Mouse (Mus musculus) regulatory T cell (primary cell): ENCODE measurements at regions not wholly inside any gene's neighbourhood (a gene's known extent, or its start where the extent isn't known, plus 50 kb on each side); places are given as distances from the start of the nearest gene placed in this dataset.

ENCODE experiments used
- in situ Hi-C: fragments of 300-600 bp; cut with MboI, MseI; formaldehyde crosslinking; loops from one replicate; pipeline ENCODE4 v1.15.1; 2025; ENCODE audit warnings: high pct_unique_total_duplicates

DNA sequence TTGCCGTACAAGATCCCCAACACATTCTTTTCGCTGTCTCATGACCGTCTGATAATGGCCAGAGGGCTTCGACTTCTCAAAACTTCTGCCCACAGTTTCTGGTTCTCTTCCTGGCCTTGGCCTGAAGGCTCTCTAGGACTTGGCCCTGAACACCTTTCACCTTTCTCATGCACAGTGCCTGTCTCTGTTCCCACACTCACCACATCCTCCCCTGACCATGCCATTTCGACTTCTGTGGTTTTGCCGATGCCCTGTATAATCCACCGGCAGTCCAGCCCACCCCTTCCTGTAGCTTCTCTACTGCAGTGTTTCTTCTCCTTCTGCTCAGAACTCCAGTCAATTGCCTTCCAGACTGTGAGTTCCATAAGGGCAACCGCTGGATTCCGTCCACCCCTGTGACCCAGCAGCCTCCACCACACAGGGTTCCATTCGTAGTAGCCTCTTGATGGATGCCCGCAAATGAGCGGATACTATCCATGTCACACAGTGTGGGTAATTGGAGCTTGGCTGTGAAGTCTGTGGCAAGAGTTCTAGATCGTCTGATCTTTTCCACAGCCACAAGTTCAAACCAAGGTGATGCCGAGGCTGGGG is 53.3 kb upstream of the Cnih3 start:
- in situ Hi-C loops = no loop called here

DNA sequence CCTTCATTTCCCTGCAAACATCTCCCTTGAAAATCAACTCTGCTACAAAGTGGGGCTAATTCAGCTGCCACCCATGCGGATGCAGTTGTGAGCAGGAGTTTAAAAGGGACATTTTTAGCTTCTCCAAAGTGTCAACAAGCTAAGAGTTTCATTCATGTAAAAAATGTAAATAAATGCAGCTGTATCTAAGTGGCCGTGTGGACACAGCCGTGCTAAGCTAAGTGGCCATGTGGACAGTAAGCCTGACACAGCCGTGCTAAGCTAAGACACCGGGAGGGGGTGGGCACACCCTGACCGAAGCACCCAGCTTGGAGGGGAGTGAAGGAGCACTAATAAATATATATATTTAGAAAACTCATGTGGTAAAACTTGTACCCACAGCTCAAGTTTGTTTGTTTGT is 52.6 kb upstream of the Cnih3 start:
- in situ Hi-C loops = no loop called here

DNA sequence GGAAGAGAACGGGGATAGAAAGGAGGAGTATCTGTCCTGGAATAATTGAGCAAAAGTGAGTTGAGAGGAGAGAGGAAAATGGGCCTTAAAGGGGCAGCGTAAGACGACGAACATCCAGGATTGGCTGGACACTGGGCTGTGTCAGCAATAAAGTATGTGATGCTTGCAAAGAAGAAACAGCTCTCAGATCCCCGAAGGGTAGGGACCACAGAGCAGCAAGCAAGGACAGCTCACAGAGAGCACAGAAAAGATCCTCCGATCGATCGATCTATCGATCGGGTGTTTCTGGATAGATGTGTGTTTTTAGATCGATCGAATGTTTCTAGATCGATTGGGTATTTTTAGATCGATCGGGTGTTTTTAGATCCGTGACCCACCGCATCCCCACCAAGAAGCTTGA is 50.3 kb upstream of the Cnih3 start:
- in situ Hi-C loops = no loop called here
